Mouse (Mus musculus) liver, embryonic 14.5 days (tissue): ENCODE data around the gene Ing1.

ENCODE experiments used
- CTCF ChIP-seq: IDR thresholded peaks from 2 replicates; pipeline ENCODE4 v1.5.1; 2016; ENCODE audit warnings: antibody characterized with exemption, low read depth, control low read depth
- EP300 ChIP-seq: IDR thresholded peaks from 2 replicates; pipeline ENCODE4 v1.6.1; 2016; ENCODE audit warnings: antibody characterized with exemption, low read depth

GRCm38 (mm10) chr8:11552390-11552789, 3.0 kb upstream of the Ing1 start:
- no peak for TF ChIP-seq EP300
- TF ChIP-seq CTCF = no peak
